Mouse (Mus musculus): ENCODE data around the gene Cntn4.

- TF ChIP-seq EP300 (IDR thresholded peaks at IDR 0.05; ENCODE audit: low read depth) (no peak), CTCF (IDR thresholded peaks at IDR 0.05; ENCODE audit: low read depth) (no peak)
Observed at GRCm38 (mm10) chr6:106341114-106341513, 663.7 kb downstream of the Cntn4 start.

Measured in liver, embryonic 14.5 days (tissue).